Mouse (Mus musculus) A20 (cell line): ENCODE measurements around the gene Tlx1.
A peak's percentile ranks its signal among the peaks of the same experiment; 100 is the strongest.

ENCODE experiments used
- DNase-seq: peaks from one replicate; pipeline ENCODE4 v3.0.0-alpha.2; 2011; ENCODE audit warnings: low read depth, low spot score

The Tlx1 gene

DNA sequence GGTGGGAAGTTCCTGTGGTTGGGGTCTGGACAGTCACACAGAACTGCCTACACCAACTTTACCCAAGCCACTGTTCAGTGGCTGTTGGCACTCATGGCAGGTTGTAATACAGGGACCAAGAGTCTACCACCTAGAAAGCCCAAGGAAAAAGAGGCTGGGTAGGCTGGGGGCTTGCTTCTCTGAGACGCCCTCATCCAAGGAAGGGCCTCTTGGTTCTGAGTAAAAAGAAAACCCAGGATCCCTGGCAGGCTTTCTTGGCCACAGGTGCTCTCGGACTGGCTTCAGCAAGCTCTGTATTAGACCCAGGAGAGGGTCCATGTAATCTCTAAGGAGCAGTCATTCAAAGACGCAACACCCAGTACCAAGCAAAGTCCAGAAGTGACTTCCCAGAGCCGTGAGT, 7.7 kb downstream of the Tlx1 start:
- DNase-seq, result no peak

DNA sequence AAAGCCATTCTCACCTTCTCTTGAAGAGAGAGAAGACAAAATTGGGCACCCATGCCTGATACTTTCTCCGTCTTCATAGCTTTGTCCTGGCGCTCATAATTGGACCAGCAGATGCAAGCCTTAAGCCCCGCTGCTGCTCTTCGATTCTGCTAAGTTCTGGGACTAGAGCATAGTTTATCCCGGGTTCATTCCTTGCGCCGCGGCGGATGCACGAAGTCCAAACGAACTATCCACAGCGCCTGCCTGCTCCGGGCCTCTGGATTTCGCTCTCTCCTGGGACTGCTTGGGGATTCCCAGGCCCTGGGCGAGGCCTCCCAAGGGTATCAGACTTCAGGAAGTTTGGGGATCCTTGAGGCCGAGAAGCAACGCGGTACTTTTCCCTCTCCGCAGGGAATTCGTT, 8.4 kb downstream of the Tlx1 start:
- DNase-seq, result no peak

- no peak for DNase-seq
These were observed 9.0 kb downstream of the Tlx1 start for GRCm38 (mm10) chr19:45159491-45159890.

DNA sequence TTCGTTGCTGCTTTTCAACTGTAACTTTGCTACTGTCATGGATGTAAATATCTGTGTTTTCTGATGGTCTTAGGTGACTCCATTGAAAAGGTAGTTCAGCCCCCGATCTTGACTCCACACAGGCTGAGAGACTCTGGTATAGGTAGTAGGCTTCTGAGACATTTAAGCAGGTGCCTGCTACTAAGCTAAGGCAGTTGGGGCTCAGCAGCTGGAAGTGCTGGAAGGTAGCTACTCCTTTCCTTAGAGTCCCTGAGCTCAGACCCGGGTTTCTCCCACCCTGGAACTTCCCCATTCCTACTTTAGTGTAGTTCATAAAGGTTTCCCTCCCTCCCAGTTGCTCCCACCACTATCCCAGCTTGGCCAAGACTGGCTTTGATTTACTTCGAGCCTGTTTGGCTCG, 9.5 kb downstream of the Tlx1 start:
- DNase-seq, result no peak

GRCm38 (mm10) chr19:45160523-45160922, 10.0 kb downstream of the Tlx1 start:
- DNase-seq, result no peak

- peak; percentile 81 for DNase-seq
These were observed 10.6 kb downstream of the Tlx1 start for GRCm38 (mm10) chr19:45161093-45161492.

- DNase-seq, result no peak
These were observed 11.7 kb downstream of the Tlx1 start for GRCm38 (mm10) chr19:45162181-45162580.

DNA sequence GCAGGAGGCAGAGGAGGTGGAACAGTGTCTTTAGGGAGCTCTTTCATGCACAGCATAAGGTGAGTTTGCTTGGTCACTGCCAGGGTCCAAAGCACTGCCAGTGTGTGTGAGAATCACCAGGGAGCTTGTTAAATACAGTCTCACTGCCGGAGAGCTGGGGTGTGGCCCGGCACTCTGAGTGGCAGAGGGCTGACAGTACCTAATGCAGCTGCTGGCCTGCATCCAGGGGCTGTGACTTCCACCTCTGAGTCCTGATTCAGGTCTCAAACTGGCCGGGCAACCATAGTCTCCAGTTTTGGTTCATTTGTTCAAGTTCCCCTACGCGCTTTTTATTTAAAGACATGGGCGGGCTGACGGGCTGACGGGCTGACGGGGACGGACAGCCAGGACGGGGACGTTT, 12.4 kb downstream of the Tlx1 start:
- DNase-seq, result peak; percentile 10

GRCm38 (mm10) chr19:45170451-45170850, 20.0 kb downstream of the Tlx1 start:
- DNase-seq, result no peak

DNA sequence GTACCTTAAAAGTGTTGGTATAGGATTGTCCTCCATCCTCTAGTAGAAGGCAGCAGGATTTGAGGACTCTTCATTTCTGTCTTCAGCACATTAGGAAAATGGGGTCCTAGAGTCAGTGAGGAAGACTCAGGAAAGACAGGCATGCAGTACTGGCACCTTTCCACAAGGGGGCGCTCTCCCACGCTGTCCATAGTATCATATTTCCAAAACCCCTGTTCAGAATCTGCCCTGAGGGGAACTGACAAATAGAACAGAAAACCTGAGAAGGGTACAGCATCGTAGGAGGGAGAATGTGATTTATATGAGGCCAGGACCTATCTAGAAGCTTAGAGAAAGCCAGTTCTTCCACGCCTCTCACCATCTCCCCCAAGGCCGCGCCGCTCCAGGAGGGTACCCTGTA, 24.3 kb downstream of the Tlx1 start:
- DNase-seq, result peak; percentile 16

- no peak for DNase-seq
These were observed 25.8 kb downstream of the Tlx1 start for GRCm38 (mm10) chr19:45176269-45176668.

GRCm38 (mm10) chr19:45177004-45177737, 26.7 kb downstream of the Tlx1 start:
- DNase-seq, result peak; percentile 63

DNA sequence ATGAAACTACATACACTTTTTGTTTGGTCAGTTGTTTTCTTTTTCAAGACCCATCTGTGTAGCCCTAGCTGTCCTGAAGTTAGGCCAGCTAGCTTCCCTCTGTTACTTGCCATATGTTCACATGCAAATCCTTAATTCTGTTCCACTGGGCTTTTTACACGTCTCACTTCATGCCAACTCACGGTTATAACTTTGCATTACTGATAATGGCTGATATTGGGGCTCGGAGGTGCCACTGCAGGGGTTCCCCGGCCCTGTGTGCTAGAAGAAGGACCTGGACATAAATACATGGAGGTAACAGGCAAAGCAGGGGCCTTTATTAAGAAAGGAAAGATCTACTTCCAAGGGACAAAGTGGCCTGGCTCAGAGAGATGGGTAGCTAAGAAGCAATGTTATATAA, 29.0 kb downstream of the Tlx1 start:
- no peak for DNase-seq

- DNase-seq, result no peak
These were observed 30.0 kb downstream of the Tlx1 start for GRCm38 (mm10) chr19:45180447-45180846.

DNA sequence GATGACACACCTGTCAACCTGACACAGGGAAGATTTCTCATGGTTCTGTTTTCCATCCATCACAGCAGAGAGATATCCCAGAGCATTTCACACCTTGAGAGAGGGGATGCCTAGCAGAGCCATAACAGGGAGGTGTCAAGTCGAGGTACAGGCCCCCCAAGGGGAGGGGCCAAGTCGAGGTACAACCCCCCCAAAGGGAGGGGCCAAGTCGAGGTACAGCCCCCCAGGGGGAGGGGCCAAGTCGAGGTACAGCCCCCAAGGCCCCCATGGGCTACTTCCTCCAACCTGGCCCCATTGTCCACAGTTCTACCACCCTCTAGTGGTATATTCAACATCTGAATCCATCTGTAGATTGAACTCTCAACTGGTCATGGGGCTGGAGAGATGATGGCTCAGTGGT, 44.2 kb downstream of the Tlx1 start:
- DNase-seq, result peak; percentile 31

DNA sequence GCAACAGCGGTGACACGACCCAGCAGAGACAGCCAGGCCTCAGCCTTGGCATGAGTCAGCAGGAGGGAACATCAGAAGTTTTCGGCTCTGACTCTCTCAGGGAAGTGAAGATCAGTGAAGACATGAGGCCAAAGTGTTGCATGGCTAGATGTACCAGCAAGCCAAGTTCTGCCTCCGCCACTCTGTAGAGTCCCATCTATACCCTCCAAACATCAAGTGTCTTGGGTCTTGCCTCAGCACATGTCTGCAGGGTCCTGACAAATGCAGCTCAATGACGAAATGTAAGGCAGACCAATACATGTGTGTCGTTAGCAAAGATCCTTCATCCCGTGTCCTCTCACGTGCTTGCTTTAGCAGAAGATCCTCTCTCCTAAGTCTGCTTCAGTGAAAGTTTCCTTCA, 46.5 kb downstream of the Tlx1 start:
- DNase-seq, result no peak

DNA sequence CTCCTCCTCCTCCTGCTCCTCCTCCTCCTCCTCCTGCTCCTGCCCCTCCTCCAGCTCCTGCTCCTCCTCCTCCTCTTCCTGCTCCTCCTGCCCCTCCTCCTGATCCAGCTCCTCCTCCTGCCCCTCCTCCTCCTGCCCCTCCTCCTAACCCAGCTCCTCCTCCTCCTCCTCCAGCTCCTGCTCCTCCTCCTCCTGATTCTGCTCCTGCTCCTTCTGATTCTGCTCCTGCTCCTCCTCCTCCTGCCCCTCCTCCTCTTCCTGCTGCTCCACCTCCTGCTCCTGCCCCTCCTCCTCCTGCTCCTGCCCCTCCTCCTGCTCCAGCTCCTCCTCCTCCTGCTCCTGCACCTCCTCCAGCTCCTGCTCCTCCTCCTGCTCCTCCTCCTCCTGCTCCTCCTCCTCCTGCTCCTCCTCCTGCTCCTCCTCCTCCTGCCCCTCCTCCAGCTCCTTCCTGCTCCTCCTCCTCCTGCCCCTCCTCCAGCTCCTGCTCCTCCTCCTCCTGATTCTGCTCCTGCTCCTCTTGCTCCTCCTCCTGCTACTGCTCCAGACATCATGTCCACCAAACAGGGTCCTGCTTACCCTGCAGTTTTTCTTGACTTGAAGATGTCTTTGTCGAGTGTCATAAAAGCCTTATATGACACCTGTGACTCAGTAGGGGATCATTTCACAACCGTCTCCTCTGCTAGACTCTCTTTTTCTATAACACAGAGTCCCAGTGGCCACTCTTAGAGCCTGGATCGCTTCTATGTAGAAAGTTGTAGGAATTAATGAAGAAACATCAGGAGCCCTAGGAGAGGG, 55.0 kb downstream of the Tlx1 start:
- DNase-seq, result no peak
